Mouse (Mus musculus) liver, adult 2 months (tissue): ENCODE measurements around the gene Sorbs2.

Source experiments
- CTCF ChIP-seq: fragments of 200-500 bp; IDR thresholded peaks from 2 replicates; pipeline ENCODE4 v1.5.1; 2011; ENCODE audit warnings: low read depth, low read length, control low read depth
- POLR2A ChIP-seq: fragments of 200-500 bp; IDR thresholded peaks from 2 replicates; pipeline ENCODE4 v1.6.1; 2011; ENCODE audit warnings: low read length, control low read depth; ENCODE audit not compliant: insufficient read depth; ENCODE audit errors: extremely low read depth

DNA sequence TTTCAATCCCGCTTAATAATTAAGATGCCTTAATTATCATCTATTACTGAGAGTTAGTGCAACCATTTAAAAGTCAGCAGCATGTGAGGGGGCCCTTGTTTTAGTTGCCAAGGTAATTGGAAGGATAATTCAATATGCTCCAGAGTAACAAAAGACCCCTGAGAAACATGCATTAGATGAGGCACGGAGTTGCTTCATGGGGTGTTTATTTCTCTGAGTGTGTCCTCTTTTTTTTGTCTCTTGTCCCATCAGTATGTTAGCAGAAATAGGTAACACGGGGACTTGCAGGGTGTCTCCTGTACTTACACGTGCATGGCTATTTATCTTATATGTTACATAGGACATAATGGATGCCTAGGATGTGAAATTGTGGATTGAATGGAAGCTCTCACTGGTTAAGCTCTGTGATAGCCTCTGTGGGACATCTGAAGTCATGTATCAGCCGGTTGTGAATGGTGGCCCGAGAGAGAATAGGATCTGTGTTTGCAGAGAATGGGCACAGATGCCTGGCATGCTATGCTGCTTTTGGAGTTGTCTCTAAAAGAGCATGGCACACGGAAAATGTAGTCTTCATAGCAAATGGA lies 1.0 kb downstream of the Sorbs2 start:
- TF ChIP-seq CTCF, result no peak
- no peak for TF ChIP-seq POLR2A
